Mouse (Mus musculus) erythroblast, embryonic 14.5 days (primary cell): ENCODE data around the gene Tns4.

ENCODE experiments used
- GATA1 ChIP-seq: IDR thresholded peaks from 2 replicates; pipeline ENCODE4 v1.6.1; 2012; ENCODE audit warnings: low read length, inconsistent platforms, mixed read lengths
- TAL1 ChIP-seq: IDR thresholded peaks from 3 replicates; pipeline ENCODE4 v1.6.1; 2012; ENCODE audit warnings: low read length, inconsistent platforms, mixed read lengths

GRCm38 (mm10) chr11:99023094-99023493, 66.0 kb downstream of the Tns4 start:
- TF ChIP-seq GATA1 = no peak
- TF ChIP-seq TAL1 = no peak
